Mouse (Mus musculus) heart, postnatal 0 days (tissue): Measurements from ENCODE around the gene Pmf1. TPM values are rescaled to one million over a fixed set of nuclear protein-coding genes. Genes with fewer than 3 reads are reported as not detected.

Experiments used
- ATAC-seq: fragments of 200-750 bp; cut with Nextera tagmentation; 2 replicates; pipeline ENCODE4 v1.8.0; 2017; ENCODE audit warnings: low read depth, moderate number of reproducible peaks, moderate library complexity; ENCODE audit not compliant: insufficient read depth
- DNase-seq: peaks from one replicate; pipeline ENCODE4 v3.0.0-alpha.2; 2016; ENCODE audit warnings: low spot score
- H3K27ac ChIP-seq: fragments of 300-500 bp; sonication (generic); 2 replicates; pipeline ENCODE4 v1.5.1; 2014; ENCODE audit warnings: low read depth, mild to moderate bottlenecking
- H3K27me3 ChIP-seq: fragments of 300-500 bp; sonication (generic); 2 replicates; pipeline ENCODE4 v1.6.1; 2014; ENCODE audit warnings: low read length, mixed read lengths; ENCODE audit not compliant: control insufficient read depth, insufficient read depth
- H3K36me3 ChIP-seq: fragments of 300-500 bp; sonication (generic); replicated peaks from 2 replicates; pipeline ENCODE4 v1.6.1; 2014; ENCODE audit warnings: low read length, mixed read lengths; ENCODE audit not compliant: control insufficient read depth, insufficient read depth
- H3K4me1 ChIP-seq: fragments of 300-500 bp; sonication (generic); 2 replicates; pipeline ENCODE4 v1.6.1; 2014; ENCODE audit warnings: antibody characterized with exemption; ENCODE audit not compliant: control insufficient read depth, insufficient read depth
- H3K4me2 ChIP-seq: fragments of 300-500 bp; sonication (generic); 2 replicates; pipeline ENCODE4 v1.6.1; 2014; ENCODE audit warnings: low read depth, mild to moderate bottlenecking, low read length, moderate library complexity
- H3K4me3 ChIP-seq: fragments of 300-500 bp; sonication (generic); 2 replicates; pipeline ENCODE4 v1.5.1; 2014; ENCODE audit warnings: low read depth, low read length
- H3K9ac ChIP-seq: fragments of 300-500 bp; sonication (generic); replicated peaks from 2 replicates; pipeline ENCODE4 v1.6.1; 2014; ENCODE audit warnings: low read depth, low read length, mixed read lengths
- H3K9me3 ChIP-seq: fragments of 300-500 bp; sonication (generic); replicated peaks from 2 replicates; pipeline ENCODE4 v1.6.1; 2016; ENCODE audit warnings: low read length; ENCODE audit not compliant: control insufficient read depth
- CTCF ChIP-seq: IDR thresholded peaks from 2 replicates; pipeline ENCODE4 v1.5.1; 2016; ENCODE audit warnings: antibody characterized with exemption, control low read depth, low read depth
- EP300 ChIP-seq: IDR thresholded peaks from 2 replicates; pipeline ENCODE4 v1.6.1; 2016; ENCODE audit warnings: antibody characterized with exemption, low read depth
- WGBS: fragments of 180-500 bp; shearing (Covaris S2); extraction: QIAGEN DNeasy Blood & Tissue Kit; methylation state at CpG from one replicate; pipeline ENCODE4 v1.1.7; 2014; 5-methylcytosine and 5-hydroxymethylcytosine counted together
- polyA plus RNA-seq: library from polyadenylated mRNA; unstranded; fragments of >200 nt; fragmentation: Nextera tagmentation; extraction: Ambion mirVana; gene quantifications from 2 replicates; pipeline ENCODE4 v1.2.1, GENCODE M21; 2015
- total RNA-seq: library from RNA; depleted of rRNA; stranded (reverse); fragments of >200 nt; gene quantifications from 2 replicates; pipeline ENCODE4 v1.2.3, GENCODE M21; 2014; ENCODE audit warnings: low replicate concordance

The Pmf1 gene
- total and polyA plus RNA-seq, 2 experiments from 2014 or later, result 62.9 to 116 TPM

DNA sequence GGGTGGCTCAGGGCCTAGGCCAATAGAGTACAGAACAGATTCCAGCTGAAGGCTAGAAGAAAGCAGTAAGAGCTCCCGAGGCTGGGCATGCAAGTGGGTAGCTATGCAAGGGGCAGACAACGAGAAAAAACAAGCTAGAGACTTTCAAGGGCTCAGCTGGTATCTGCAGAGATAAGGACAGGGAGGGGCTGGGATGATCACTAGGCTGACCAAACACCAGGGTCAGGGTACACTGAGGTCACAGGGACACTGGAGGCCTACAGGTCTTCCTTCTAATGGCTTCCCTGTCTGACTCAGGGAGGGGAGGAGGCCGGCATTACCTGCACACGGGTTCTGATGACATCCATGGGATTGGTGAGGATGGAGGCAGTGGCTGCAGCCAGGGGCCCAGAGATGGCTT is 5.5 kb upstream of the Pmf1 start:
- 50% methylated on average over 4 of the region's 4 CpGs for WGBS
- Histone ChIP-seq H3K27ac (no peak overlapping the region), H3K36me3 (peaks cover 66% of the 10 kb centered on the region), H3K9me3 (no peaks in the 10 kb centered on the region), H3K4me1 (peaks cover 10% of the 10 kb centered on the region; the same call in 1 of the 2 replicates), H3K27me3 (no peaks in the 10 kb centered on the region), H3K4me2 (no peak overlapping the region), H3K4me3 (no peak overlapping the region), H3K9ac (no peak overlapping the region)
- TF ChIP-seq EP300 (no peak), CTCF (no peak)
- ATAC-seq, result no peak
- DNase-seq, result no peak

DNA sequence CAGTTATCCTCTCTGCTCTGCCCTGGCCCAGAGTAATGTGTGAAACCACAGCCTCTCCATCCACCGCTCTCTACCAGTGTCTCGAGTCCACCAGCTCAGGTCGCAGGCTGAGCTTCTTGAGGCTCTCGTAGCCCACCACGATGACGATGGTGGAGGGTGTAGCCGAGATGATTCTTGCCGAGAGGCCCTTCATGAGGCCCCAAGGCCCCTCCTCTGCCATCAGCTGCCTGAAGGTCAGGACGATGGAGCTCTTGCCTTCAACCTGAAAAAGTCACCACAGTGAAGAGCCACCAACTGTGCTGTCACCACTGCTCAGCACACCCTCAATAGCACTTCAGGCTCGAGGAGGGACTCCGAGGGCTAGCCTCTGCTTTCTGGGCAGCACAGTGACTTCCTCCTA is 2.5 kb upstream of the Pmf1 start:
- TF ChIP-seq EP300, result no peak
- no peak for TF ChIP-seq CTCF
- H3K27me3 ChIP-seq, result no peaks in the 10 kb centered on the region
- ATAC-seq (no peak), DNase-seq (no peak)
- peaks cover 37% of the 10 kb centered on the region for H3K36me3 ChIP-seq
- peaks cover 12% of the 10 kb centered on the region; the same call in 1 of the 2 replicates for H3K4me1 ChIP-seq
- 77% methylated on average over 11 of the region's 11 CpGs for WGBS
- H3K9ac ChIP-seq, result no peak overlapping the region
- no peak overlapping the region for H3K27ac ChIP-seq
- H3K4me2 ChIP-seq, result no peak overlapping the region
- H3K4me3 ChIP-seq, result no peak overlapping the region
- no peaks in the 10 kb centered on the region for H3K9me3 ChIP-seq

DNA sequence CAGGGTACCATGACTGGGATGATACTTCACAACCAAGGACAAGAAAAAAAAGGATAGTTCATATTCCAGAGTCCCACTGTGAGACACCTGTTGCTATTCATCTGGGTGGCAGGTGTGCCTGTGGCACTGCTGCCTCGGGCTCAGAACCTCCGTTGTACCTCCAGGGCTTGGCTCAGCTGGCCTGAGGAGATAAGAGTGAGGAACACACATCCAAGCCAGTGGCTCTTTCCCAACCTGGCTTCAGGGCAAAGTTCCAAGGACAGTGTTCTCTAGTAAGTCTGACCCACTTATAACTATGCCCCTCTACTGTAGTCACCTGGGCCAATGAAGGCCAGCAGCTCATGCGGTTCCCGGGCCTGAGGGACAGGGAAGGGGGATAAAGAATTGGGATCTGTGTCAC is 1.6 kb upstream of the Pmf1 start:
- H3K9ac ChIP-seq, result no peak overlapping the region
- peaks cover 12% of the 10 kb centered on the region; the same call in 1 of the 2 replicates for H3K4me1 ChIP-seq
- ATAC-seq (no peak), DNase-seq (no peak)
- TF ChIP-seq CTCF (no peak), EP300 (no peak)
- H3K9me3 ChIP-seq, result no peaks in the 10 kb centered on the region
- no peaks in the 10 kb centered on the region for H3K27me3 ChIP-seq
- no peak overlapping the region for H3K4me2 ChIP-seq
- WGBS, result 59% methylated on average over 4 of the region's 4 CpGs
- H3K36me3 ChIP-seq, result peaks cover 29% of the 10 kb centered on the region
- H3K27ac ChIP-seq, result no peak overlapping the region
- H3K4me3 ChIP-seq, result no peak overlapping the region

DNA sequence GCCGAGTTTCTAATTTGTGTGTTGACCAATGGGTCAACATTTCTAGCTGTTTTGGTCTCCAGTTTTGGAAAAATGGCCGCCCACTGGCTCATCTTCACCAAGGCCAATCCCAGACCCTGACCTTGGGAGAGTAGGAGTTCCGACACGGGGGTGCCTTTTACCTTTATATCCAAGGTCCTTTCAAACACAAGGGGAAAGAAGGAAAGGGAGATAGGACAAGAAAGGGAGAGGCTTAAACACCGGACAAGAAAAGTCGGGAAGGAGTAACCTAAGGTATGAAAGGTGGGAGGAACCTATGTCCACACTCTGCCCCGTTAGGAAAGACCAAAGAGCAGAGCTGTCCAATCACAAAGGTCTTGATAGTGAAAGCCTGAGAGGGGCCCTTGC is 507 bp upstream of the Pmf1 start:
- H3K4me2 ChIP-seq, result peak overlapping the region; percentile 62
- ATAC-seq (peak; percentile 2; the same call in 1 of the 2 replicates), DNase-seq (no peak)

DNA sequence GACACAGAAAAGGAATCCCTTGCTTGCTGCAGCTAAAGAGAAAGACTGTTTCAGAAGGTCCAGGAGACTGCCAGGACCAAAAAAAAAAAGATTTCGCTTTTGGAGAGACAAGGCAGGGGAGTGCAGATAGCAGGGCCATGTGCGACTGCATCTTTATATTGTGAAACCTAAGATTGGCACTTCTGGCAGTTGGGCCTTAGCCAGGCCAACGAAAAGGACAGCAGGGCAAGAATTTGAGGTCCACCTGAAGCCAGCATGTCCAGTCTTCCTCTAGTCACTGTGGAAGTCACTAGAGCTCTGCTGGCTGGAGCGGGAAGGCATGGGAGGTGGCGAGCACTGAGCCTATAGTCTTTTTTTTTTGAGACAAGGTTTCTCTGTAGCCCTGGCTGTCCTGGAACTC is 1.2 kb downstream of the Pmf1 start:
- 37% methylated on average over 5 of the region's 5 CpGs for WGBS
- no peak for DNase-seq
- peak overlapping the region; percentile 64 for H3K4me3 ChIP-seq
- no peak for ATAC-seq
- no peaks in the 10 kb centered on the region for H3K27me3 ChIP-seq
- peak overlapping the region; percentile 85; the same call in 1 of the 2 replicates for H3K9ac ChIP-seq
- TF ChIP-seq EP300, result no peak
- no peak for TF ChIP-seq CTCF
- peak overlapping the region; percentile 62 for H3K4me2 ChIP-seq
- no peaks in the 10 kb centered on the region for H3K9me3 ChIP-seq
- peak overlapping the region; percentile 100 for H3K27ac ChIP-seq
- H3K4me1 ChIP-seq, result peaks cover 12% of the 10 kb centered on the region; the same call in 1 of the 2 replicates
- peaks cover 10% of the 10 kb centered on the region for H3K36me3 ChIP-seq

More for the DNA sequence above, 507 bp upstream of the Pmf1 start:
- Histone ChIP-seq H3K27ac (peak overlapping the region; percentile 100), H3K9ac (peak overlapping the region; percentile 85; the same call in 1 of the 2 replicates), H3K4me3 (peak overlapping the region; percentile 64), H3K4me1 (peaks cover 12% of the 10 kb centered on the region; the same call in 1 of the 2 replicates), H3K36me3 (peaks cover 20% of the 10 kb centered on the region), H3K27me3 (no peaks in the 10 kb centered on the region), H3K9me3 (no peaks in the 10 kb centered on the region)
- no peak for TF ChIP-seq CTCF
- no peak for TF ChIP-seq EP300
- WGBS, result 19% methylated on average over 7 of the region's 7 CpGs

DNA sequence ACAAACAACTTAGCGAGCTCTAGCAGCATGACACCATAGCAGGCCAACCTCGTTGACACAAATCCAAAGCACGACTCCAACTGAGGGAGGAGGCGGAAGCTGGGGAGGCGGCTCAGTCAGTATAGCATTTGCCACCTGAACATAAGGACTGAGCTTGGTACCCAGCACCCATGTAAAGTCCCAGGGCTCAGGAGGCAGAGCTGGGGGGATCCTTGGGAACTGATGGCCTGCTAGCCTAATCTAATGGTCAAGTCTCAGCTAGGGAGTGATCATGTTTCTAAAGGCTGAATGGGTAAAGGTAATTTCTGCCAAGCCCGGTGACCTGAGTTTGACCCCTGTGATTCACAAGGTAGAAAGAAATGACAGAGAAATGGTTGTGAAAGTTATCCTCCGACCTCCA is 2.6 kb downstream of the Pmf1 start:
- H3K9me3 ChIP-seq, result no peaks in the 10 kb centered on the region
- no peak for ATAC-seq
- H3K27ac ChIP-seq, result no peak overlapping the region
- TF ChIP-seq CTCF, result no peak
- TF ChIP-seq EP300, result no peak
- no peaks in the 10 kb centered on the region for H3K27me3 ChIP-seq
- WGBS, result 61% methylated on average over 7 of the region's 7 CpGs
- H3K9ac ChIP-seq, result no peak overlapping the region
- peaks cover 10% of the 10 kb centered on the region for H3K36me3 ChIP-seq
- H3K4me1 ChIP-seq, result peaks cover 12% of the 10 kb centered on the region; the same call in 1 of the 2 replicates
- no peak for DNase-seq
- H3K4me3 ChIP-seq, result no peak overlapping the region
- no peak overlapping the region for H3K4me2 ChIP-seq
